Mouse (Mus musculus): Measurements from ENCODE around the gene Igf2bp3.

- TF ChIP-seq CTCF (IDR thresholded peaks at IDR 0.05; ENCODE audit: extremely low read depth, insufficient read length, insufficient replicate concordance, low read depth, low read length) (no peak), POLR2A (IDR thresholded peaks at IDR 0.05; ENCODE audit: low read depth, low read length) (no peak)
These were observed 4.3 kb upstream of the Igf2bp3 start for GRCm38 (mm10) chr6:49219001-49219560.
